Mouse (Mus musculus): ENCODE results near the gene Adcy3. TPM values are rescaled to one million over a fixed set of nuclear protein-coding genes. Genes with fewer than 3 reads are reported as not detected.

Adcy3 gene
- polyA plus RNA-seq, 1 experiment from 2014 or later = 7.7 TPM

- Histone ChIP-seq H3K36me3 (ENCODE audit: control insufficient read depth, insufficient read depth, low read length) (0 out of 2 replicates have a peak, but pooled peaks cover 2% of the 10 kb centered on the region), H3K4me3 (replicated peaks; ENCODE audit: low read length) (no peak overlapping the region), H3K4me2 (ENCODE audit: low read depth, low read length) (no peak overlapping the region), H3K27ac (ENCODE audit: low read length) (no peak overlapping the region), H3K4me1 (ENCODE audit: control insufficient read depth, insufficient read depth, low read length) (no peaks in the 10 kb centered on the region), H3K27me3 (ENCODE audit: control insufficient read depth, insufficient read depth, low read length) (no peaks in the 10 kb centered on the region), H3K9me3 (replicated peaks; ENCODE audit: control insufficient read depth, low read length) (no peaks in the 10 kb centered on the region; the same call in 1 of the 2 replicates), H3K9ac (ENCODE audit: low read length) (no peak overlapping the region)
- WGBS = 91% methylated on average over 2 of the region's 2 CpGs
- ATAC-seq (ENCODE audit: insufficient read depth, low FRiP score) = no peak
Measured at GRCm38 (mm10) chr12:4150936-4151335, 18.0 kb downstream of the Adcy3 start.

- Histone ChIP-seq H3K9me3 (replicated peaks; ENCODE audit: control insufficient read depth, low read length) (no peaks in the 10 kb centered on the region; the same call in 1 of the 2 replicates), H3K4me3 (replicated peaks; ENCODE audit: low read length) (no peak overlapping the region), H3K9ac (ENCODE audit: low read length) (no peak overlapping the region), H3K27me3 (ENCODE audit: control insufficient read depth, insufficient read depth, low read length) (no peaks in the 10 kb centered on the region), H3K4me2 (ENCODE audit: low read depth, low read length) (no peak overlapping the region), H3K4me1 (ENCODE audit: control insufficient read depth, insufficient read depth, low read length) (no peaks in the 10 kb centered on the region), H3K27ac (ENCODE audit: low read length) (no peak overlapping the region), H3K36me3 (ENCODE audit: control insufficient read depth, insufficient read depth, low read length) (no peaks in the 10 kb centered on the region)
- no peak for ATAC-seq (ENCODE audit: insufficient read depth, low FRiP score)
- 84% methylated on average over 3 of the region's 3 CpGs for WGBS
Measured at GRCm38 (mm10) chr12:4151969-4152368, 19.1 kb downstream of the Adcy3 start.

GRCm38 (mm10) chr12:4157466-4157865, 24.6 kb downstream of the Adcy3 start:
- no peak for ATAC-seq (ENCODE audit: insufficient read depth, low FRiP score)
- no peak overlapping the region for H3K9ac ChIP-seq (ENCODE audit: low read length)
- no peak overlapping the region for H3K4me2 ChIP-seq (ENCODE audit: low read depth, low read length)
- no peaks in the 10 kb centered on the region for H3K9me3 ChIP-seq (replicated peaks; ENCODE audit: control insufficient read depth, low read length)
- 70% methylated on average over 2 of the region's 2 CpGs for WGBS
- H3K4me3 ChIP-seq (replicated peaks; ENCODE audit: low read length) = no peak overlapping the region
- H3K27ac ChIP-seq (ENCODE audit: low read length) = no peak overlapping the region
- no peaks in the 10 kb centered on the region for H3K4me1 ChIP-seq (ENCODE audit: control insufficient read depth, insufficient read depth, low read length)
- H3K36me3 ChIP-seq (ENCODE audit: control insufficient read depth, insufficient read depth, low read length) = no peaks in the 10 kb centered on the region
- H3K27me3 ChIP-seq (ENCODE audit: control insufficient read depth, insufficient read depth, low read length) = no peaks in the 10 kb centered on the region

- no peaks in the 10 kb centered on the region for H3K36me3 ChIP-seq (ENCODE audit: control insufficient read depth, insufficient read depth, low read length)
- H3K4me3 ChIP-seq (replicated peaks; ENCODE audit: low read length) = no peak overlapping the region
- 79% methylated on average over 3 of the region's 3 CpGs for WGBS
- H3K4me1 ChIP-seq (ENCODE audit: control insufficient read depth, insufficient read depth, low read length) = no peaks in the 10 kb centered on the region
- no peak overlapping the region for H3K4me2 ChIP-seq (ENCODE audit: low read depth, low read length)
- no peaks in the 10 kb centered on the region for H3K9me3 ChIP-seq (replicated peaks; ENCODE audit: control insufficient read depth, low read length)
- H3K27ac ChIP-seq (ENCODE audit: low read length) = no peak overlapping the region
- H3K27me3 ChIP-seq (ENCODE audit: control insufficient read depth, insufficient read depth, low read length) = no peaks in the 10 kb centered on the region
- H3K9ac ChIP-seq (ENCODE audit: low read length) = no peak overlapping the region
- no peak for ATAC-seq (ENCODE audit: insufficient read depth, low FRiP score)
Measured at GRCm38 (mm10) chr12:4158179-4158578, 25.3 kb downstream of the Adcy3 start.

GRCm38 (mm10) chr12:4158868-4159632, 26.1 kb downstream of the Adcy3 start:
- 0 out of 2 replicates have a peak, but pooled peaks have one; percentile 47 for ATAC-seq (ENCODE audit: insufficient read depth, low FRiP score)
- no peaks in the 10 kb centered on the region for H3K27me3 ChIP-seq (ENCODE audit: control insufficient read depth, insufficient read depth, low read length)
- no peak overlapping the region for H3K27ac ChIP-seq (ENCODE audit: low read length)
- no peak overlapping the region for H3K9ac ChIP-seq (ENCODE audit: low read length)
- 85% methylated on average over 7 of the region's 7 CpGs for WGBS
- no peaks in the 10 kb centered on the region for H3K4me1 ChIP-seq (ENCODE audit: control insufficient read depth, insufficient read depth, low read length)
- no peaks in the 10 kb centered on the region for H3K9me3 ChIP-seq (replicated peaks; ENCODE audit: control insufficient read depth, low read length)
- H3K4me3 ChIP-seq (replicated peaks; ENCODE audit: low read length) = no peak overlapping the region
- H3K36me3 ChIP-seq (ENCODE audit: control insufficient read depth, insufficient read depth, low read length) = no peaks in the 10 kb centered on the region
- no peak overlapping the region for H3K4me2 ChIP-seq (ENCODE audit: low read depth, low read length)

GRCm38 (mm10) chr12:4160322-4160721, 27.4 kb downstream of the Adcy3 start:
- no peak overlapping the region for H3K27ac ChIP-seq (ENCODE audit: low read length)

GRCm38 (mm10) chr12:4162886-4163285, 30.0 kb downstream of the Adcy3 start:
- Histone ChIP-seq H3K27ac (ENCODE audit: low read length) (no peak overlapping the region), H3K36me3 (ENCODE audit: control insufficient read depth, insufficient read depth, low read length) (no peaks in the 10 kb centered on the region), H3K27me3 (ENCODE audit: control insufficient read depth, insufficient read depth, low read length) (no peaks in the 10 kb centered on the region), H3K4me2 (ENCODE audit: low read depth, low read length) (no peak overlapping the region), H3K4me3 (replicated peaks; ENCODE audit: low read length) (no peak overlapping the region), H3K9me3 (replicated peaks; ENCODE audit: control insufficient read depth, low read length) (no peaks in the 10 kb centered on the region), H3K9ac (ENCODE audit: low read length) (no peak overlapping the region), H3K4me1 (ENCODE audit: control insufficient read depth, insufficient read depth, low read length) (no peaks in the 10 kb centered on the region)
- WGBS = 27% methylated on average over 2 of the region's 2 CpGs
- no peak for ATAC-seq (ENCODE audit: insufficient read depth, low FRiP score)

More at GRCm38 (mm10) chr12:4160322-4160721, 27.4 kb downstream of the Adcy3 start:
- H3K4me1 ChIP-seq (ENCODE audit: control insufficient read depth, insufficient read depth, low read length) = no peaks in the 10 kb centered on the region
- H3K9ac ChIP-seq (ENCODE audit: low read length) = no peak overlapping the region
- no peaks in the 10 kb centered on the region for H3K27me3 ChIP-seq (ENCODE audit: control insufficient read depth, insufficient read depth, low read length)
- no peaks in the 10 kb centered on the region for H3K9me3 ChIP-seq (replicated peaks; ENCODE audit: control insufficient read depth, low read length)
- ATAC-seq (ENCODE audit: insufficient read depth, low FRiP score) = no peak
- no peak overlapping the region for H3K4me3 ChIP-seq (replicated peaks; ENCODE audit: low read length)
- H3K4me2 ChIP-seq (ENCODE audit: low read depth, low read length) = no peak overlapping the region
- no peaks in the 10 kb centered on the region for H3K36me3 ChIP-seq (ENCODE audit: control insufficient read depth, insufficient read depth, low read length)
- WGBS = 74% methylated on average over 7 of the region's 7 CpGs

- H3K4me2 ChIP-seq (ENCODE audit: low read depth, low read length) = no peak overlapping the region
- H3K4me1 ChIP-seq (ENCODE audit: control insufficient read depth, insufficient read depth, low read length) = no peaks in the 10 kb centered on the region
- no peak overlapping the region for H3K4me3 ChIP-seq (replicated peaks; ENCODE audit: low read length)
- H3K9me3 ChIP-seq (replicated peaks; ENCODE audit: control insufficient read depth, low read length) = no peaks in the 10 kb centered on the region
- H3K27ac ChIP-seq (ENCODE audit: low read length) = no peak overlapping the region
- H3K36me3 ChIP-seq (ENCODE audit: control insufficient read depth, insufficient read depth, low read length) = no peaks in the 10 kb centered on the region
- 74% methylated on average over 3 of the region's 3 CpGs for WGBS
- H3K27me3 ChIP-seq (ENCODE audit: control insufficient read depth, insufficient read depth, low read length) = no peaks in the 10 kb centered on the region
- no peak for ATAC-seq (ENCODE audit: insufficient read depth, low FRiP score)
- no peak overlapping the region for H3K9ac ChIP-seq (ENCODE audit: low read length)
Measured at GRCm38 (mm10) chr12:4166970-4167369, 34.1 kb downstream of the Adcy3 start.

- no peaks in the 10 kb centered on the region for H3K27me3 ChIP-seq (ENCODE audit: control insufficient read depth, insufficient read depth, low read length)
- ATAC-seq (ENCODE audit: insufficient read depth, low FRiP score) = no peak
- H3K27ac ChIP-seq (ENCODE audit: low read length) = no peak overlapping the region
- no peak overlapping the region for H3K4me3 ChIP-seq (replicated peaks; ENCODE audit: low read length)
- 93% methylated on average over 1 of the region's 1 CpGs for WGBS
- H3K36me3 ChIP-seq (ENCODE audit: control insufficient read depth, insufficient read depth, low read length) = no peaks in the 10 kb centered on the region
- H3K4me1 ChIP-seq (ENCODE audit: control insufficient read depth, insufficient read depth, low read length) = no peaks in the 10 kb centered on the region
- no peak overlapping the region for H3K9ac ChIP-seq (ENCODE audit: low read length)
- no peak overlapping the region for H3K4me2 ChIP-seq (ENCODE audit: low read depth, low read length)
- no peaks in the 10 kb centered on the region for H3K9me3 ChIP-seq (replicated peaks; ENCODE audit: control insufficient read depth, low read length)
Measured at GRCm38 (mm10) chr12:4169058-4169457, 36.2 kb downstream of the Adcy3 start.

Data from stomach, embryonic 16.5 days (tissue).